Mouse (Mus musculus) adrenal gland, adult (tissue): Measurements from ENCODE around the gene Fam118b.

Experiments used
- DNase-seq, 2 experiments: peaks; one replicate each; pipeline ENCODE4 v3.0.0; 2022 to 2023; ENCODE audit warnings: low spot score in 1 of 2; ENCODE audit not compliant: inconsistent age in 2 of 2

The Fam118b gene

GRCm38 (mm10) chr9:35264509-35264908 lies 3.1 kb downstream of the Fam118b start:
- DNase-seq: no peak

- DNase-seq: no peak
Measured at GRCm38 (mm10) chr9:35263431-35263830, 4.2 kb downstream of the Fam118b start.

- no peak for DNase-seq
Measured at GRCm38 (mm10) chr9:35262418-35262817, 5.2 kb downstream of the Fam118b start.

- DNase-seq: no peak
Measured at GRCm38 (mm10) chr9:35257365-35257764, 10.2 kb downstream of the Fam118b start.

- no peak for DNase-seq
Measured at GRCm38 (mm10) chr9:35249476-35249875, 18.1 kb downstream of the Fam118b start.

- DNase-seq: no peak
Measured at GRCm38 (mm10) chr9:35247405-35247804, 20.2 kb downstream of the Fam118b start.

GRCm38 (mm10) chr9:35239734-35240133 lies 27.9 kb downstream of the Fam118b start:
- no peak for DNase-seq

- DNase-seq: no peak
Measured at GRCm38 (mm10) chr9:35238915-35239571, 28.6 kb downstream of the Fam118b start.

GRCm38 (mm10) chr9:35238371-35238770 lies 29.2 kb downstream of the Fam118b start:
- DNase-seq: no peak

- DNase-seq: no peak
Measured at GRCm38 (mm10) chr9:35235996-35236395, 31.6 kb downstream of the Fam118b start.

- DNase-seq: no peak
Measured at GRCm38 (mm10) chr9:35228671-35229070, 38.9 kb downstream of the Fam118b start.

- DNase-seq: no peak
Measured at GRCm38 (mm10) chr9:35223466-35223865, 44.1 kb downstream of the Fam118b start.

- no peak for DNase-seq
Measured at GRCm38 (mm10) chr9:35217963-35218362, 49.6 kb downstream of the Fam118b start.

- no peak for DNase-seq
Measured at GRCm38 (mm10) chr9:35211573-35212511, 55.8 kb downstream of the Fam118b start.

GRCm38 (mm10) chr9:35210542-35211474 lies 56.8 kb downstream of the Fam118b start, which contains the start of gene Foxred1:
Foxred1 (minus strand) TSS chr9:35211055.
- DNase-seq: peak; percentile 99 to 100

GRCm38 (mm10) chr9:35204421-35204820 lies 63.2 kb downstream of the Fam118b start:
- no peak for DNase-seq

GRCm38 (mm10) chr9:35203536-35203935 lies 64.1 kb downstream of the Fam118b start:
- no peak for DNase-seq

- DNase-seq: no peak
Measured at GRCm38 (mm10) chr9:35200529-35201060, 67.0 kb downstream of the Fam118b start.

- DNase-seq: peak; percentile 93 to 98
Measured at GRCm38 (mm10) chr9:35199772-35200471, 67.7 kb downstream of the Fam118b start, which contains the start of the genes Srpr and Tirap. Srpr (plus strand) TSS chr9:35200175. Tirap (minus strand) TSS chr9:35200291.
